Mouse (Mus musculus): ENCODE results near the gene E2f3. TPM values are rescaled to one million over a fixed set of nuclear protein-coding genes. Genes with fewer than 3 reads are reported as not detected.

Gene E2f3
- polyA plus RNA-seq (2015; fragmentation: Nextera tagmentation; extraction: Ambion mirVana), result 9.7 and 10.1 TPM in 2 replicates

DNA sequence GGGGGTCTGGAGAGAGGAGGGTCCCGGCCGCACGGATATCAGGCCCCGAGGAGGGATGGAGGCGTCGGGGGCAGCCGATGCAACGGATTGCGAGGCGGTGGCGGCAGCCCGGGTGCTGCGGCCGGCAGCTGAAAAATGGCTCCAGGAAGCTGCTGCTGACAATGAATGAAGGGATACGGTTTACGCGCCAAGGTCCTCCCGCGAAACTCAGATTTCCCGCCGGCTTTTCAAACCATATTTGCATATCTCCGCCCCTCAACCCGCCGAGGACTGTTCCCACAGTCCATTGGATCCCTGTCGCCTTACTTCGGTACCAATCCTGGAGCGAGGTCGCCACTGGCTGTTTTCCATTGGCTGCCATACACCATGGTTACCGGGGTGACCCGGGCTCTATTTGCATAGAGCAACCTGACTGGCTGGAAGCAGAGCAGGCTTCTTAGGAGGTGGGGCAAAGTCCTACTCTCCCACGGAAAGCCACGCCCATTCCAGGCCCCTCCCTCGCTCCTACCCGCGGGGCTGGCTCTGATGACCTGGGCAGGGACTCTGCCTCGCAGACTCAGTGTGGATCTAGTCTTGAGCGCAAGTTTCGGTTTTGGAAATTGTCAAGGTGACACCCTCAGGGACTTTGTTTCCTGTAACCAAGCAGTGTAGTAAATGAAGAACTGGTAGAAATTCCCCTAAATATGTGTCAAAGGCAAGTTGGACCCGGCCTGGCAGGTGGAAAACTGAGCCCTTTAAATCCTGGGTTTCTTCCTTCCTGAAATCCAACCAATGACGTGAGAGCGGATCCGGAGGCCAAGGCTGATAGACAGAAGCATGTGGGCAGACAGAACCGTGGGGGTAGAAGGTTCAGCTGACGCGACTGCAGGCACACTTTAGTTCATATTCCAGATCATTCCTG, at the start of gene E2f3:
Gene E2f3 (minus strand): TSS at position 209 of the 901 bp plus-strand sequence.
- Histone ChIP-seq H3K9ac (peak within 1 kb of the TSS; percentile 95), H3K27me3 (no peaks in the 10 kb centered on the region), H3K4me1 (peaks cover 11% of the 10 kb centered on the region), H3K4me3 (replicated peaks) (peak within 1 kb of the TSS; percentile 91), H3K36me3 (no peaks in the 10 kb centered on the region), H3K9me3 (replicated peaks) (no peaks in the 10 kb centered on the region), H3K4me2 (replicated peaks) (peak within 1 kb of the TSS; percentile 95), H3K27ac (replicated peaks) (peak within 1 kb of the TSS; percentile 98)
- ATAC-seq (ENCODE audit: insufficient number of reproducible peaks, low FRiP score, low TSS enrichment, low read depth), result peak; percentile 99
- under 1% methylated on average over 45 of the region's 45 CpGs for WGBS

DNA sequence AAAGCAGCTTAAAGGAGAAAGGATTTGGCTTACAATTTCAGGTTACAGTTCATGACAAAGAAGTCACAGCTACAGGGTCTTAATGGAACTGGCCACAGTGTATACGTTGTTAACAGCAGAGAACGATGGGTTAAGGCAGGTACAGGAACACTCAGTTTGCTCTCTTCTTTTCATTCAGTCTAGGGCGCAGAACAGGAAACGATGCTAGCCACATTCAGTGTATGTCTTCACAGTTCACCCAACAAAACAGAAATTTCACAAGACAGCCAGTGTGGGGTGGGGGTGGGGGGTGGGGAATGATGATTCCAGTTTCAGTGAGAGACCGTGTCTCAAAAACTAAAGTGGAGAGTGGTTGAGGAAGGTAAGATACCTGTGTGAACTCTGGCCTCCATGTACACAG, 48.7 kb upstream of the E2f3 start:
- Histone ChIP-seq H3K9me3 (replicated peaks) (no peaks in the 10 kb centered on the region), H3K4me1 (no peaks in the 10 kb centered on the region), H3K27ac (replicated peaks) (no peak overlapping the region), H3K4me3 (replicated peaks) (no peak overlapping the region), H3K36me3 (no peaks in the 10 kb centered on the region), H3K9ac (no peak overlapping the region), H3K4me2 (replicated peaks) (no peak overlapping the region), H3K27me3 (no peaks in the 10 kb centered on the region)
- WGBS, result 89% methylated on average over 5 of the region's 5 CpGs
- no peak for ATAC-seq (ENCODE audit: insufficient number of reproducible peaks, low FRiP score, low TSS enrichment, low read depth)

- no peaks in the 10 kb centered on the region for H3K9me3 ChIP-seq (replicated peaks)
- no peak overlapping the region for H3K9ac ChIP-seq
- H3K36me3 ChIP-seq, result no peaks in the 10 kb centered on the region
- 65% methylated on average over 13 of the region's 13 CpGs for WGBS
- no peak overlapping the region for H3K4me3 ChIP-seq (replicated peaks)
- no peak overlapping the region for H3K27ac ChIP-seq (replicated peaks)
- no peaks in the 10 kb centered on the region for H3K27me3 ChIP-seq
- no peak for ATAC-seq (ENCODE audit: insufficient number of reproducible peaks, low FRiP score, low TSS enrichment, low read depth)
- H3K4me2 ChIP-seq (replicated peaks), result no peak overlapping the region
- no peaks in the 10 kb centered on the region for H3K4me1 ChIP-seq
These were observed 45.9 kb upstream of the E2f3 start for GRCm38 (mm10) chr13:30031684-30032335.

DNA sequence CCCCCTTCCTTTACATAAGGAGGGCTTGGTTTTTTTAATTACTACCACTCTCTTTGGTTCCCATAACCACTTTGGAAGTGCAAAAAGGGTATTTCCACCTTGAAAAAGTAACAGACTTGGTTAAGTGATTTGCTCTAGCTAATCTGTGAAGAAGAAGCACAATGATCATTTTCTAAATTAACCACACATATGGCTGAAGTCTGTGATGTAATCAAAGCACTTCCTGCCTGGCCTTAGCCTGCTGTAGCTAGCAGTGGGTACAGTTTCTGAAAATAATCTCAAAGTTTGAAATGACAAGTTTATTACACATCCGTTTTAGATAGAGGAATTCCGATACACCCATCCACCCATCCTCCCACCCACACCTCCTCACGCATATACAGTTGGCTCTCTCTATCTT, 42.0 kb upstream of the E2f3 start:
- 81% methylated on average over 3 of the region's 3 CpGs for WGBS
- H3K4me1 ChIP-seq, result no peaks in the 10 kb centered on the region

DNA sequence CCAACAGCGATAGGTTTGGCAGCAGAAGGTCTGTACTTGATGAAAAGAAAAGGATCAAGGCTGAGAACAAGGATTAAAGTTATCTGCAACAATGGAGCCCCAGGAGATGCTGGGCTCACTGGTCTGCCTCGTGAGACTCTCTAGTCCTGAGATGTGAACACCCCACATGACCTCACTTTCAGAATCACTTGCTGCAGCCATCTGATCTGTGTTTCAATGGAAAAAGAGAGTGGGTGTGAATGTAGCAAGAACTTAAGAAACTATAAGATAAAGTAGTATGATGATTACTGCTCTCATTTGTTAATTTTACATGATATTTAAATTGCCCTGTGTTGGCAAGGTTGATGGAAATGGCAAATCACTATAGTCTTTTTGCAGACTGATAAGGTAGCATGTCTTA, 36.6 kb upstream of the E2f3 start:
- Histone ChIP-seq H3K27ac (replicated peaks) (no peak overlapping the region), H3K4me1 (no peaks in the 10 kb centered on the region), H3K9ac (no peak overlapping the region), H3K4me2 (replicated peaks) (no peak overlapping the region), H3K27me3 (no peaks in the 10 kb centered on the region), H3K9me3 (replicated peaks) (no peaks in the 10 kb centered on the region), H3K4me3 (replicated peaks) (no peak overlapping the region), H3K36me3 (no peaks in the 10 kb centered on the region)
- ATAC-seq (ENCODE audit: insufficient number of reproducible peaks, low FRiP score, low TSS enrichment, low read depth), result no peak
- 82% methylated on average over 2 of the region's 2 CpGs for WGBS

More for the DNA sequence above, 42.0 kb upstream of the E2f3 start:
- H3K4me2 ChIP-seq (replicated peaks), result no peak overlapping the region
- no peak overlapping the region for H3K9ac ChIP-seq
- no peak overlapping the region for H3K4me3 ChIP-seq (replicated peaks)
- no peaks in the 10 kb centered on the region for H3K9me3 ChIP-seq (replicated peaks)
- no peaks in the 10 kb centered on the region for H3K36me3 ChIP-seq
- ATAC-seq (ENCODE audit: insufficient number of reproducible peaks, low FRiP score, low TSS enrichment, low read depth), result no peak
- no peak overlapping the region for H3K27ac ChIP-seq (replicated peaks)
- H3K27me3 ChIP-seq, result no peaks in the 10 kb centered on the region

GRCm38 (mm10) chr13:30018573-30018972, 32.7 kb upstream of the E2f3 start:
- H3K9me3 ChIP-seq (replicated peaks), result no peaks in the 10 kb centered on the region
- no peak overlapping the region for H3K4me2 ChIP-seq (replicated peaks)
- H3K27me3 ChIP-seq, result no peaks in the 10 kb centered on the region
- no peak overlapping the region for H3K9ac ChIP-seq
- H3K27ac ChIP-seq (replicated peaks), result no peak overlapping the region
- no peaks in the 10 kb centered on the region for H3K4me1 ChIP-seq
- no peak for ATAC-seq (ENCODE audit: insufficient number of reproducible peaks, low FRiP score, low TSS enrichment, low read depth)
- 86% methylated on average over 2 of the region's 2 CpGs for WGBS
- H3K36me3 ChIP-seq, result no peaks in the 10 kb centered on the region
- no peak overlapping the region for H3K4me3 ChIP-seq (replicated peaks)

GRCm38 (mm10) chr13:30017611-30018010, 31.7 kb upstream of the E2f3 start:
- H3K27ac ChIP-seq (replicated peaks), result no peak overlapping the region
- no peak overlapping the region for H3K9ac ChIP-seq
- no peaks in the 10 kb centered on the region for H3K27me3 ChIP-seq
- no peaks in the 10 kb centered on the region for H3K9me3 ChIP-seq (replicated peaks)
- no peak overlapping the region for H3K4me2 ChIP-seq (replicated peaks)
- no peak overlapping the region for H3K4me3 ChIP-seq (replicated peaks)
- no peaks in the 10 kb centered on the region for H3K36me3 ChIP-seq
- no peak for ATAC-seq (ENCODE audit: insufficient number of reproducible peaks, low FRiP score, low TSS enrichment, low read depth)
- WGBS, result 89% methylated on average over 7 of the region's 7 CpGs
- no peaks in the 10 kb centered on the region for H3K4me1 ChIP-seq

DNA sequence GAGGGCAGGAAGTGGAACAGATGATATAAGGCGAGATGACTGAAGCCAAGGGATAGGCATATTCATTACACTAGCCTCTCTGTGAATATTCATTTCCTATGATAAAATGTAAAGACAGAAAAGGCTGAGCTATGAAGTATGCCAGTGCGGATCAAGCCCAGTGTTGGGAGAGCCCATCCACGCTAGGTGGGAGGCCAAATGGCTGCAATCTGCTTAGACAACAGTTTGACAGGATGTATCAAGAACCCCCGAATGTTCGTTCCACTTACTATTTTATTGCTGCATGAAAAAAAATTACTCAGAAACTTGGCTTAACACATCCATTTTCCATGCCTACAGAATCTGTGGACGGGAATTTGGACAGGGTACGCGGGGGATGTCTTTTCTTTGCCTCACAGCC, 28.7 kb upstream of the E2f3 start:
- H3K36me3 ChIP-seq, result no peaks in the 10 kb centered on the region
- no peak for ATAC-seq (ENCODE audit: insufficient number of reproducible peaks, low FRiP score, low TSS enrichment, low read depth)
- H3K4me2 ChIP-seq (replicated peaks), result no peak overlapping the region
- H3K9ac ChIP-seq, result no peak overlapping the region
- H3K4me1 ChIP-seq, result no peaks in the 10 kb centered on the region
- no peaks in the 10 kb centered on the region for H3K9me3 ChIP-seq (replicated peaks)
- no peak overlapping the region for H3K27ac ChIP-seq (replicated peaks)
- H3K27me3 ChIP-seq, result no peaks in the 10 kb centered on the region
- 87% methylated on average over 8 of the region's 8 CpGs for WGBS
- H3K4me3 ChIP-seq (replicated peaks), result no peak overlapping the region

DNA sequence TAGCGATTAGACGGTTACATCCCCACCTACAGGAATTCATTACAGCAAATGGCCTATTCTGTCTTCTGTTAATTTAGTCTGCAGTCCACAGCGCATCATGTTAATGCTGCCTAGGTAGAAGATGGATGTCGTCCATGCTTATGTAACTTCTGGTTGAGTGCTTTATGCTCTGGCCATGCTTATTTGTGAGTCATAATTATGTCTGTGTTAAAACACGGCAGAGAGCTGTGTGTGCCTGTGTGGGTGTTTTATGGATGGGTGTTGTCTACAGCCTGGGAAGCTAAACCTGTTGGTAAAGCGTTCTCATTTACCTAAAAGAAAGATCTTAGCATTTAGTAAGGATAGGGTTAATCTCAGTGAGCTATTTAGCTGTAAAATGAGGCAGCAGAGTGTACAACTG, 26.4 kb upstream of the E2f3 start:
- no peak overlapping the region for H3K27ac ChIP-seq (replicated peaks)
- no peaks in the 10 kb centered on the region for H3K36me3 ChIP-seq
- no peak overlapping the region for H3K4me3 ChIP-seq (replicated peaks)
- H3K4me2 ChIP-seq (replicated peaks), result no peak overlapping the region
- no peaks in the 10 kb centered on the region for H3K9me3 ChIP-seq (replicated peaks)
- H3K27me3 ChIP-seq, result no peaks in the 10 kb centered on the region
- no peak overlapping the region for H3K9ac ChIP-seq
- no peak for ATAC-seq (ENCODE audit: insufficient number of reproducible peaks, low FRiP score, low TSS enrichment, low read depth)
- WGBS, result 79% methylated on average over 6 of the region's 6 CpGs
- no peaks in the 10 kb centered on the region for H3K4me1 ChIP-seq

DNA sequence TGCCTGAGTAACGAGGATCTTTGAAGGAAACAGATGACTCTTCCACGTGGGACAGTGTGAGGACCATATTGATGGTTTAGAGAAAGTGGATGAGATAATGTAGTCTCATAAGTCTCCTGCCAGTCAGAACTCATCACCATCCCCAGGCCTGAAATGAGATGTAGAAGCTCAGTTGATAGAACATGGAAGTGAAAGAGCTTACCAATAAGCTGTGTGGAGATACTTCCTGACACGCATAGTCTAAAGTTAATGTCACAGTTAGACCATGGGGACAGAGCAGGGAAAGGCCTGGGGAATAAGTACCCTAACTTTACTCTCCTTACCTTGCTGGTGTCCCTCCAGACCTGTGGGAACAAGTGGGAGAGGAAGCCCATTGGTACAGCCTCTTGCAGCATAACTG, 22.9 kb upstream of the E2f3 start:
- Histone ChIP-seq H3K4me2 (replicated peaks) (no peak overlapping the region), H3K9ac (no peak overlapping the region), H3K27me3 (no peaks in the 10 kb centered on the region), H3K9me3 (replicated peaks) (no peaks in the 10 kb centered on the region), H3K36me3 (no peaks in the 10 kb centered on the region), H3K27ac (replicated peaks) (no peak overlapping the region), H3K4me1 (no peaks in the 10 kb centered on the region), H3K4me3 (replicated peaks) (no peak overlapping the region)
- no peak for ATAC-seq (ENCODE audit: insufficient number of reproducible peaks, low FRiP score, low TSS enrichment, low read depth)
- WGBS, result 77% methylated on average over 3 of the region's 3 CpGs

- Histone ChIP-seq H3K9me3 (replicated peaks) (no peaks in the 10 kb centered on the region), H3K4me1 (no peaks in the 10 kb centered on the region), H3K9ac (no peak overlapping the region), H3K36me3 (no peaks in the 10 kb centered on the region), H3K27ac (replicated peaks) (no peak overlapping the region), H3K27me3 (no peaks in the 10 kb centered on the region), H3K4me2 (replicated peaks) (no peak overlapping the region), H3K4me3 (replicated peaks) (no peak overlapping the region)
- no peak for ATAC-seq (ENCODE audit: insufficient number of reproducible peaks, low FRiP score, low TSS enrichment, low read depth)
- WGBS, result 76% methylated on average over 3 of the region's 3 CpGs
These were observed 19.6 kb upstream of the E2f3 start for GRCm38 (mm10) chr13:30005422-30005821.
